Mouse (Mus musculus): ENCODE data around the gene Cchcr1.
"Not testable (repeated sequence)": the region's sequence is repeated elsewhere in the genome, so short reads cannot be mapped to it uniquely, and the experiment has no call there.

Gene Cchcr1

DNA sequence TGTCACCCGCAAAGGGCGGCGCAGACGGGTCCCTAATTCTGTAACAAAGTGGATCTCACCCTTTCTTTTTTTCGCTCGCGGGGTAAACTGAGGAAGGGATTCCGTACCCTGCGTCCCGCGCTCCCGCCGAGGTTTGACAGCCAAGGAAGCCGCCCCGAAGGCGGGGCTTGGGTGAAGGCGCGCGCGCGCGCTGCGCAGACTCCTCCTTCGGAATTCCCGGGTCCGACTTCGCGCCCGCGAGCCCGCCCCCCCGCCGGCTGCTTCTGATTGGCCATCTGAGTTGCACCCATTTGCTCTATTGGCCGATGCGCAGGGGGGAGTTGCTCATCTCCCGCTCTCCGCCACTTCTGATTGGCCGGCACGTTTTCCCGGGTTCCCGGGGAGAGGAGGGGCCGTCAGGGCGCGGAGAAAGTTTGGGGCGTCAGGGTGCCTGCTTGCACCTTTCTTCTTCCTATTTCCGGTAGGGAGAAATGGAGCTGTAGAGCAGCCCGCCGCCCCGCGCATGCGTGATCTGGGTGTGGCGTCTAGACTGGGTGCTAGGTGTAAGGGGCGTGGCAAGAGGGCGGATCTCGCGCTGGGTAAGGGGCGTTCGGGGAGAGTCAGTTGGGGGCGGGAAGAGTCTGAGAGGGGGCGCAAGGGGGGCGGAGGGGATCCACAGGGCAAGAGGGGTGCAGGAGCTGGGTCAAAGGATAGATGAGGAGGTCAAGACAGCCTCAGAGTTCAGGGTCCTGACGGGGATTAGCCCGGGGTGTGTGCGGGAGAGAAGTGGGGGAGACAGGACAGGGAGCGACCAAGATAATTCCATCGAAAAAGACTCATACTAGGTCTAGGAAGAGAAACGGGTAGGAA lies at the start of gene Cchcr1, which contains the start of gene Tcf19:
TSS of gene Cchcr1 (plus strand) at position 449 of the 849 bp plus-strand sequence.
TSS of gene Tcf19 (minus strand) at position 173 of the 849 bp plus-strand sequence.
- in situ Hi-C loops (cut with MboI, MseI), result loop anchor here (5.0 kb wide), 1 partner anchor 50 kb away; no protein-coding TSS in a partner anchor

DNA sequence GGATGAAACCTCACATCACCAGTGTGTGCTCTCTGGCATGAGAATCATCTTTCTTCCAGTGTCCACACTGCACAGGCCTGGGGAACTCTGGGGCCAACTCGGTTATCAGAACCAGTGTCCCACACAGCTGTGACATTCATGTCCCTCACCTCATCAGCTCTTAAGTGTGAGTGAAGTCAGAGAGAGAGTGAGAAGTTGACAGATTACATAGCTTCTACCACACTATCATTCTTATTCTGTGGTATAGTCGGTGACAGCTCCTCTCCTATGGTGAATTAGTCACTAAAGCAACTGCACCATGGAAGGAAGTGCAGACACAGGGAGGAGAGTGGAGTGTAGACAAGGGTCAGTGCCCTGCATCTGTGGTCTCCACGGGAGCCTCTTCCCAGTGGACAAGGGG lies 48.0 kb upstream of the Cchcr1 start:
- in situ Hi-C loops (cut with MboI, MseI), result loop anchor here (5.0 kb wide), 1 partner anchor 48 kb away; the partner anchor contains the start of genes Cchcr1 and Tcf19

DNA sequence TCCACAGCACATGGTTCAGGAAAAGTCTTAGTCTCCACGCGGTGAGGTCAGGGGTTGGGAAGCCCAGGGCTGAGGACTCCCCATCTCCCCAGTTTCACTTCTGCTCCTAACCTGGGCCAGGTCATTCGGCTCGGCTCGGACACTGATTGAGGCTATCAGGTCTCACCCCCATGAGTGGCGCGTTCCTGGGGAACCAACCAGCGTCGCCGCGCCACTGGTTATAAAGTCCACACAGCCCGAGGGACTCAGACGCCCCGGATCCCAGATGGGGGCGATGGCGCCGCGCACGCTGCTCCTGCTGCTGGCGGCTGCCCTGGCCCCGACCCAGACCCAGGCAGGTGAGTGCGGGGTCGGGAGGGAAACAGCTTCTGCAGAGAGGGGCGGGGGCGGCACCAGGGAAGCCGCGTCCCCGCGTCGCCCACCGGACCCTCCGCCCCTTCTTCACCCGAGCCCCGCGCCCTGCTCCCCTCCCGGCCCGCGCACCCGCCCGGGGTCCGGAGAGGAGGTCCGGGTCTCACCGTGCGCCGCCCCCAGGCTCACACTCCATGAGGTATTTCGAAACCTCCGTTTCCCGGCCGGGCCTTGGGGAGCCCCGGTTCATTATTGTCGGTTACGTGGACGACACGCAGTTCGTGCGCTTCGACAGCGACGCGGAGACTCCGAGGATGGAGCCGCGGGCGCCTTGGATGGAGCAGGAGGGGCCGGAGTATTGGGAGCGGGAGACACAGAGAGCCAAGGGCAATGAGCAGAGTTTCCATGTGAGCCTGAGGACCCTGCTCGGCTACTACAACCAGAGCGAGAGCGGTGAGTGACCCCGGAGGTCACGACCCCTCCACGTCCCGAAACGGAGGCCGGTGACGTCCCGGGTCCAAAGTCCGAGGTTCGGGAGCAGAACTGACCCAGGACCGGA lies 46.8 kb upstream of the Cchcr1 start, which contains the start of gene H2-Q10:
TSS of gene H2-Q10 (plus strand) at position 248 of the 910 bp plus-strand sequence.
- in situ Hi-C loops (cut with MboI, MseI), result loop anchor here (5.0 kb wide), 1 partner anchor 47 kb away; the partner anchor contains the start of genes Cchcr1 and Tcf19

GRCm38 (mm10) chr17:35484066-35484465 lies 32.8 kb upstream of the Cchcr1 start:
- in situ Hi-C loops (cut with MboI, MseI), result no loop called here

DNA sequence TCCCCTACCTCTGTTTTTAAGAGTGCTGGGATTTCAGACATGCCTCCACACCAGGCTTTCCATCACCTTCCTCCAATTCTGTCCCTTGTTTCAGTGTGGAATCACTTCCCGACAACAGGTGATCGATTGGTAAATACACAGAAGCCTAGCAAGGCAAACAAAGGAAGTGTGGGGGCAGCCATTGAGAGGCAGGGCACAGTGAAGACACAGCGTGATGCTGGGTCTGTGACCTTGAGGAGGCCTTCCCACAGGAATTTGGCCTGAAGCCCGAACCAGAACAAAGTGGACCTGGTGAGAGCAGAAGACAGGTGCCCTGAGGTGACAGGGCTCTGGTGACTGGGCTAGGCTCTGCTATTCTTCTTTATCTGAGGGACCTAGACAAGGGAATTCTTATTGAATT lies 31.2 kb upstream of the Cchcr1 start:
- in situ Hi-C loops (cut with MboI, MseI), result no loop called here

GRCm38 (mm10) chr17:35486726-35487125 lies 30.2 kb upstream of the Cchcr1 start:
- in situ Hi-C loops (cut with MboI, MseI), result no loop called here

DNA sequence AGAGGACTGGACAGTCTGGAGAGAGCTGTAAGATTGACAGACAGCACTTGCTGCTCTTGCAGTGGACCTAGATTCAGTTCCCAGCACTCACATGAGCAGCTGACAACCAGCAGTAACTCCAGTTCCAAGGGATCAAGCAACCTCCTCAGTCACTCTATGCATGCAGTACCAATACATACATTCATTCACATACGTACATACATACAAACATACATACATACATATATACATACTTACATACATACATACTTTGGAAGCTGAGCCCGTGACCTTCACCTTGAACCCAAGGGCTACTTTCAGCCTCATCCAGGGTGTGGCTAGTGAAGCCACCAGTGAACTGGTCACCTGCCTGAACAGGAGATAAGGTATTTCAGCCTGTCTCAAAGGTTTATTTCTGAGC lies 28.9 kb upstream of the Cchcr1 start:
- in situ Hi-C loops (cut with MboI, MseI), result no loop called here

GRCm38 (mm10) chr17:35490320-35490719 lies 26.6 kb upstream of the Cchcr1 start:
- in situ Hi-C loops (cut with MboI, MseI), result no loop called here

GRCm38 (mm10) chr17:35497124-35497523 lies 19.8 kb upstream of the Cchcr1 start:
- in situ Hi-C loops (cut with MboI, MseI), result no loop called here

GRCm38 (mm10) chr17:35502226-35502625 lies 14.7 kb upstream of the Cchcr1 start:
- in situ Hi-C loops (cut with MboI, MseI), result no loop called here

DNA sequence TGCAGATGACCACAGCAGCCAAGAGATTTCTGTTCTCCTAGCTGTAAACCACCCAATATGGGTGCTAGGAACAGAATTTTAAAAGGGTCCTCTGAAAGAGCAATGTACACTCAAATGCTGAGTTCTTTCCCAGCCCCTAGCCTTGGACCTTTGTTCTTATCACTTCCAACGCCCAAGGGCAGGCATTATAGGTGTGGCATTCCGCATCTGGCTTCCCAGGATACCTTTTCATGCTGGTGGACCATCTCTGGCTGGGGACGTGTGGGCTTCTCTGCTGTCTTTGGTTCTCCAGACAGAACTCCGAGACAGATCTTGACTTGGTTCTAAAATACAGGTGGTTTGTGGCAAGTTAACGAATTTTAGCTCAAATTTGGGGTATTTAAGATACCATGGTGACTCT lies 14.1 kb upstream of the Cchcr1 start:
- in situ Hi-C loops (cut with MboI, MseI), result no loop called here

DNA sequence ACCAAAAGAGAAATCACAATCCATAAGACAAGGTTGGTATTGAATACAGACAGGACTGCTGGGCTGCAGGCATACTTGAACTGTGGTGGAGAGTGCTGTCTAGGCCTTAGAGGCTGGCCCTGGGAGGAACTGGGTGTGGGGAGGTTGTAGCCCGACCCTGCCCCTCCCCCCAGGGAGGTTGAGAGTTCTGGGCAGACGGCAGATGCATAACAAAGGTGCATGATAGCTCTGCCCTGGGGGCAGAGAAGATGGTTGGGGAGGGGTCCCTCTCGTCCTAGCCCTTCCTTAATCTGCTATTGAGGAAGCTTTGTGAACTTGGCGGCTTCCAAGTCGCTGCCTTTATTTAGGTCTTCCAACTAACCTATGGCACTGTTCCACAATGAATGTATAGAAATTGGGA lies 13.1 kb upstream of the Cchcr1 start:
- in situ Hi-C loops (cut with MboI, MseI), result no loop called here

GRCm38 (mm10) chr17:35504628-35505481 lies 12.0 kb upstream of the Cchcr1 start:
- in situ Hi-C loops (cut with MboI, MseI), result no loop called here

- in situ Hi-C loops (cut with MboI, MseI), result no loop called here
These were observed 11.1 kb upstream of the Cchcr1 start, which contains the start of gene Pou5f1 for GRCm38 (mm10) chr17:35505776-35506175. TSS of gene Pou5f1 (plus strand) at chr17:35506018.

DNA sequence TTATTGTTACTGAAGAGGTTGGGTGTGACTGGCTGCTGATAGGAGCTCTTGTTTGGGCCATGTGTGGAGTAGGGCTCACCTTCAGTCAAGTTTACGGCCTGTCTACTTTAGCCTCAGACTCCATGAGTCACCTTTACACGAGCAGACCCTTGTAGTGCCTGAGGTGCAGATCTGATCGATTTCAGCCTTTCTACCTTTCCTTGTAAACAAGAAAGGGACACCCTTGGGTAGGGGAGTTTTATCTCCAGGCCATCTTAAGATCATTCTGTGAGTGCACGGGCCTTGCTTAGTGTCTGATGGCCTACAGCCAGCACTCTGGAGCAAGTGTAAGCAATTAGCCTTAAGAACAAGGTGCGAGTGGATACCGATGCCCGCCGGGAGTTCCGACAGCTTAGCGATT lies 10.0 kb upstream of the Cchcr1 start:
- in situ Hi-C loops (cut with MboI, MseI), result no loop called here

DNA sequence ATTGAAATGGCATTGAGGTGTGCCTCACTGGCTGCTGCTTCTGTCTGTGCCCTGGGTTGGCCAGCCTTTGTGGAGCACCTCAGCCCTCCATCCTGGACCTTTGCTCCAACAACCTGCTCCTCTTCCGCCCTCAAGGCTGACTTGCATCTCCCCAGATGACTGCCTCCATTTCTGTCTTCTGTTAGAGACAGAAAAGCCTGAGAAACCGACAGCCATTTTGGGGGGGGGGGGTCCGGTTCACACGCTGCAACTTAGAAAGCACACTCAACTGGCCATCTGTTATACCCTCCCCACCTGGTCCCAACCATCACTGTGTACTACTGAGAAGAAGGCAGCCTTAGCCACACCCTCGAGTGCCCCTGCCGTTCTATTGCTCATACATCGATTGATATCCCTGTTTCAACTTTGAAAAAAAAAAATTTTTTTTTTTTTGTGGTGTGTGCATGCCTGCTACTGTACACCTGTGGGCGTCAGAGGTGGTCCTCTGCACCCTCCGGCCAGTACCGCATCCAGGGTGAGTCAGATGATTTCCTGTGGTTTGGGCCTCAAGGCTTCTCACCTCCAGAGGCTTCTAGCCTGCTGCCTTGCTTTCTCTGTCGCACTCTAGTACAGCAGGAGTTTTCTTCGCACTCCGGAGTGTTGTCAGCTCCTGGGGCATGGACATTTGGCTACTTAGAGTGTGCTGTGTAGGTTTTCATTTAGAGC lies 9.2 kb upstream of the Cchcr1 start:
- in situ Hi-C loops (cut with MboI, MseI), result no loop called here

- in situ Hi-C loops (cut with MboI, MseI), result not testable (repeated sequence)
These were observed 8.6 kb upstream of the Cchcr1 start for GRCm38 (mm10) chr17:35508279-35508678.

DNA sequence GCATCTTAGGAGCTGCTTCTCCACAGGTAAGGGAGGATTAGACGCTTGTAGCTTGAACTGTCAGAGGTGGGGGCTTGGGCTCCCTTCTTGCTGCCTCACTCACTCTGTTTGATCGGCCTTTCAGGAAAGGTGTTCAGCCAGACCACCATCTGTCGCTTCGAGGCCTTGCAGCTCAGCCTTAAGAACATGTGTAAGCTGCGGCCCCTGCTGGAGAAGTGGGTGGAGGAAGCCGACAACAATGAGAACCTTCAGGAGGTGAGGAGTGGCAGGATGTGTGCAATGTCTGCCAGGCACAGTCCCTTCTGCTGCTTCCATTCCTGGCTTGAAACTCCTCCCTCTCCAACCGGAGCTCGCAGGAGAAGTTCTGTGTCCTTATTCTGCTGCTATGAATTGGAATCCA lies 7.6 kb upstream of the Cchcr1 start:
- in situ Hi-C loops (cut with MboI, MseI), result no loop called here

- in situ Hi-C loops (cut with MboI, MseI), result no loop called here
These were observed 3.8 kb upstream of the Cchcr1 start for GRCm38 (mm10) chr17:35512916-35513626.

GRCm38 (mm10) chr17:35513886-35514285 lies 3.0 kb upstream of the Cchcr1 start:
- in situ Hi-C loops (cut with MboI, MseI), result no loop called here
